Mouse (Mus musculus) neutrophil, adult 65 days (primary cell): Measurements from ENCODE around the gene Slc9a7. TPM values are rescaled to one million over a fixed set of nuclear protein-coding genes. Genes with fewer than 3 reads are reported as not detected.

Source experiments
- total RNA-seq: library from RNA; stranded (reverse); gene quantifications from 2 replicates; pipeline ENCODE4 v1.2.4, GENCODE M21; 2023

The Slc9a7 gene
- 3.0 and 5.4 TPM in 2 replicates for total RNA-seq

GRCm38 (mm10) chrX:20291282-20292039 is at the start of gene Slc9a7:
TSS of gene Slc9a7 (minus strand) at chrX:20291807.

GRCm38 (mm10) chrX:20059381-20059971 is 232.1 kb downstream of the Slc9a7 start, which contains the start of gene Chst7:
TSS of gene Chst7 (plus strand) at chrX:20059560.

Other genes starting within 250 kb of the Slc9a7 start
- gene Chst7, start 232.2 kb downstream of the Slc9a7 start, total RNA-seq, result not detected in 2 replicates
- gene Rp2, start 72.7 kb upstream of the Slc9a7 start, total RNA-seq, result 62.8 and 62.9 TPM in 2 replicates
- gene Jade3, start 133.9 kb upstream of the Slc9a7 start, total RNA-seq, result 1.7 and 2.0 TPM in 2 replicates